Mouse (Mus musculus) layer of hippocampus, adult 9-10 months (tissue): ENCODE measurements around the gene Rita1.
A peak's percentile ranks its signal among the peaks of the same experiment; 100 is the strongest.

ENCODE experiments used
- DNase-seq: peaks from one replicate; pipeline ENCODE4 v3.0.0; 2022; ENCODE audit warnings: low spot score

Gene Rita1

GRCm38 (mm10) chr5:120600946-120601668 is 11.3 kb downstream of the Rita1 start:
- no peak for DNase-seq

- DNase-seq, result no peak
Measured at GRCm38 (mm10) chr5:120599625-120600024, 12.8 kb downstream of the Rita1 start.

GRCm38 (mm10) chr5:120594485-120594884 is 17.9 kb downstream of the Rita1 start:
- DNase-seq, result no peak

- DNase-seq, result no peak
Measured at GRCm38 (mm10) chr5:120592141-120592540, 20.2 kb downstream of the Rita1 start.

GRCm38 (mm10) chr5:120590356-120591010 is 21.9 kb downstream of the Rita1 start:
- no peak for DNase-seq

GRCm38 (mm10) chr5:120588569-120589094 is 23.8 kb downstream of the Rita1 start, which contains the start of the genes Tpcn1 and Iqcd:
Gene Tpcn1, minus strand, starts transcription at chr5:120588673.
Gene Iqcd, plus strand, starts transcription at chr5:120589016.
- peak; percentile 99 for DNase-seq

- no peak for DNase-seq
Measured at GRCm38 (mm10) chr5:120587940-120588568, 24.3 kb downstream of the Rita1 start.

GRCm38 (mm10) chr5:120587616-120587926 is 24.8 kb downstream of the Rita1 start:
- no peak for DNase-seq

- no peak for DNase-seq
Measured at GRCm38 (mm10) chr5:120586741-120587615, 25.4 kb downstream of the Rita1 start.

GRCm38 (mm10) chr5:120584968-120585367 is 27.4 kb downstream of the Rita1 start:
- DNase-seq, result no peak

- no peak for DNase-seq
Measured at GRCm38 (mm10) chr5:120583511-120583910, 28.9 kb downstream of the Rita1 start.

GRCm38 (mm10) chr5:120582002-120582401 is 30.4 kb downstream of the Rita1 start:
- no peak for DNase-seq

- no peak for DNase-seq
Measured at GRCm38 (mm10) chr5:120579898-120580626, 32.3 kb downstream of the Rita1 start.

GRCm38 (mm10) chr5:120579211-120579897 is 33.0 kb downstream of the Rita1 start:
- no peak for DNase-seq

- no peak for DNase-seq
Measured at GRCm38 (mm10) chr5:120578504-120579081, 33.8 kb downstream of the Rita1 start.

- DNase-seq, result no peak
Measured at GRCm38 (mm10) chr5:120577935-120578441, 34.4 kb downstream of the Rita1 start.

GRCm38 (mm10) chr5:120576781-120577301 is 35.5 kb downstream of the Rita1 start:
- DNase-seq, result no peak

- no peak for DNase-seq
Measured at GRCm38 (mm10) chr5:120574469-120575063, 37.8 kb downstream of the Rita1 start.

GRCm38 (mm10) chr5:120571056-120571740 is 41.2 kb downstream of the Rita1 start:
- DNase-seq, result no peak
